Mouse (Mus musculus): ENCODE data around the gene Klhl23.

Gene Klhl23

GRCm38 (mm10) chr2:69837244-69837967 is 15.7 kb downstream of the Klhl23 start:
- DNase-seq: no peak

- no peak for DNase-seq
Measured at GRCm38 (mm10) chr2:69837996-69838395, 16.3 kb downstream of the Klhl23 start.

- no peak for DNase-seq
Measured at GRCm38 (mm10) chr2:69838707-69839106, 17.0 kb downstream of the Klhl23 start.

GRCm38 (mm10) chr2:69840261-69840660 is 18.5 kb downstream of the Klhl23 start:
- DNase-seq: peak; percentile 22

GRCm38 (mm10) chr2:69849215-69849614 is 27.5 kb downstream of the Klhl23 start:
- DNase-seq: no peak

GRCm38 (mm10) chr2:69851427-69852058 is 29.8 kb downstream of the Klhl23 start:
- no peak for DNase-seq

- DNase-seq: no peak
Measured at GRCm38 (mm10) chr2:69856392-69856791, 34.6 kb downstream of the Klhl23 start.

GRCm38 (mm10) chr2:69857882-69858281 is 36.1 kb downstream of the Klhl23 start:
- DNase-seq: no peak

- DNase-seq: peak; percentile 11
Measured at GRCm38 (mm10) chr2:69860972-69861452, 39.3 kb downstream of the Klhl23 start.

- DNase-seq: peak; percentile 92
Measured at GRCm38 (mm10) chr2:69861485-69862091, 39.8 kb downstream of the Klhl23 start, which contains the start of gene Ssb. Gene Ssb (plus strand): TSS chr2:69861562.

- no peak for DNase-seq
Measured at GRCm38 (mm10) chr2:69862117-69862657, 40.4 kb downstream of the Klhl23 start.

GRCm38 (mm10) chr2:69883990-69884391 is 62.2 kb downstream of the Klhl23 start:
- no peak for DNase-seq

GRCm38 (mm10) chr2:69884581-69884980 is 62.8 kb downstream of the Klhl23 start:
- DNase-seq: no peak

- DNase-seq: no peak
Measured at GRCm38 (mm10) chr2:69885050-69885449, 63.3 kb downstream of the Klhl23 start.

- DNase-seq: peak; percentile 92
Measured at GRCm38 (mm10) chr2:69885451-69886305, 63.9 kb downstream of the Klhl23 start, which contains the start of gene Mettl5. Gene Mettl5 (minus strand): TSS chr2:69885615.
